Mouse (Mus musculus) brain, embryonic 18.5 days (tissue): ENCODE data around the gene Usp21.
"Not testable (repeated sequence)": the region's sequence is repeated elsewhere in the genome, so short reads cannot be mapped to it uniquely, and the experiment has no call there.

Source experiments
- DNase-seq: peaks from one replicate; pipeline ENCODE4 v3.0.0-alpha.2; 2012; ENCODE audit warnings: low read depth, low spot score

Gene Usp21

DNA sequence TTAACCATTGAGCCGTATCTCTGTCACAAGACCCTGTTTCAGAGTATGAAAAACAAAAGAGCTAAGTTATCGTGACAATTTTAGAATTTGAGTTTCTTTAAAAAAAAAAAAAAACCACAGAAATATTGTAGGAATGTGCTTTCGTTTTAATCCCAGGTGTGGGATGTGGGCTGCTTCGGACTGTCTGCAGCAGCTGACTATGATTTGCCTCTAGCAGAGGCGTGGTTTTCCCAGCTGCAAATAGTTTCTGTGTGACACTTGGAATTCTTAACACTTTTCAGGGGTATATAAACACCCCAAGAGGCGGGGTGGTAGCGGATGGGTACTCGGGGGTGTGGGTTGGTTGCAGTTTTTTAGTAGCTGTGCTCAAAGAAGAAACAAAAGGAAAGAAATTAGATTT is 42.4 kb downstream of the Usp21 start:
- DNase-seq, result no peak

DNA sequence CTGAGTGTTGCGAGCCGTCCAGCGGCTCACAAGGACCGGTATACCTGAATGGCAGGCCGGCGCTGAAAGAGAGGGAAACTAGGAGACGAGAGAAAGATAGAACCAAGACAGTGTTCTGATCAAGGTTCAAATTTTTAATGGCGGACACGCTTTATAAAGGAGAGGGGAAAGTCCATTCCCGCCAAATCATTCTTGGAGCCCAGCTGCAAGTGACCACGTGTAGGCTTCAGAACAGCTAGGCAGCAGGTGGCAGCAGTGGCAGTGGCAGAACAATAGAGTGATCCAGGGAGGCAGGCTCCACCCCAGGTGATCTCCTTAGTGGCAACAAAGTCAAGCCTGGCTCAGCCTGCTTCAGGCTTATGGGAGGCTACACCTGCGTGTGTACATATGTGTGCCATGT is 45.8 kb downstream of the Usp21 start:
- not testable (repeated sequence) for DNase-seq

DNA sequence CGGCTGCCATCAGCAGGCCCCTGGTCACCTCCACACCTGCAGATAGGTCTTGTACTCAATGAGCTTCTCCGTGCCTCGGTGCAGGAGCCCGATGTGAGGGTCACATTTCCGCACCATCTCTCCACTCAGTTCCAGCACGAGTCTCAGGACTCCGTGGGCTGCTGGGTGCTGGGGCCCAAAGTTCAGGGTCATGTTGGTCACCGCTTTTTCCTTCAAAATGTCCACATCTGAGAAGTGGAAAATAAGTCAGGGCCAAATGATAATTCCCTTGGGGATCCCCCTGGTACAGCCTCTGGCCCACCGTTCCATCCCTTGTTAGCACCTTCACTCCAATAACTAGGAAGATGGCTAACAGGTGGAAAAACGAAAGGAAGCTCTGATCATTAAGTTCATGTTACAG is 46.9 kb downstream of the Usp21 start:
- DNase-seq, result no peak

DNA sequence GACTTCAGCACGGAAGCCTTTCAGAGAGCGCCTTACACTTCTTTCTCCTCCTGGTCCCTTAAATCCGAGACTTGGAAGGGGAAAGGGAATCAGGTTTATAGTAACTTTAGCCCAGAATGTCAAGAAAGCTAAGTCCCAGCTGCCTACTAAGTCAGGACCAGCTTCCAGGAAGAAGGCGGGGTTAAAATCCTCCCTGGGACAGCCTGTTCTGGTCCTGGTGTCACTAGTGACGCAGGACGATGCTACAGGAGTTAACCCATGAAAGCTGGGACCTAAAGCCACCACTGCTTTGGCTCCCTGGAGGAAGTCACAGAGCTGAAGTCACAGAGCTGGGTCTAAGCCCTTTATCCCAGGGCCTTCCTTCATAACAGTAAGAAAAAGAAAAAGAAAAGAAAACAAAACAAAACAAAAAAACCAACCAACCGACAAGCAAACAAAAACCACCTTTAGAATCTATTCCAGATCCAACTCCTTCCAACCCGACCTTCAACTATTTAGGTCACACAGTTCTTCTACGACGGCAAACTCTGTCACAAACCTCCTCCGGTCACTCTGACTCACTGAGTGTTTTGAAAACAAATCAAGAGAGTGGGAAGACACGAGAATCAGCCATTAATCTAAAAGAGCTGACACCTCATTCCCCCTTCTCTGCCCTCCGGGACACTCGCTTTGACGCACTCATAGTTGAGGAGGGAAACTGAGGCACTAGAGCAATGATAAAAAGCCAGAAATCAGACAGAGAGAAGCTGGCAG is 47.6 kb downstream of the Usp21 start:
- no peak for DNase-seq

DNA sequence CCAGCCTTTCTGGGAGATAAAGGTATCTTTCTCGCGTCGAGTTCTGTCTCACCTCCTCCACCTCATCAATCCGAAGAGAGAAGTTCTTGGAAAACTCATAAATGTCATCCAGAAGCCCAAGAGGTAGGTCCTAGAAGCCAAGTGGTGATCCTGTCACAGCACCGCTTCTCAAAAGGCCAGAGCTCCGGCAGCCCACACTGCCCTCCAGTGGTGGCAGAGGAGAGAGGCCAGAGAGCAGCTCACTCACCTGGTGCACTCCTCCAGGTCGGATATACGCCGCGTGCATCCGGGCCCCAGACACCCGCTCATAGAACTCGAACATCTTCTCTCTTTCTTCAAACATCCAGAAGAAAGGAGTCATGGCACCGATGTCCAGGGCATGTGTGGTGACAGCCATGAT is 49.3 kb downstream of the Usp21 start:
- DNase-seq, result no peak

DNA sequence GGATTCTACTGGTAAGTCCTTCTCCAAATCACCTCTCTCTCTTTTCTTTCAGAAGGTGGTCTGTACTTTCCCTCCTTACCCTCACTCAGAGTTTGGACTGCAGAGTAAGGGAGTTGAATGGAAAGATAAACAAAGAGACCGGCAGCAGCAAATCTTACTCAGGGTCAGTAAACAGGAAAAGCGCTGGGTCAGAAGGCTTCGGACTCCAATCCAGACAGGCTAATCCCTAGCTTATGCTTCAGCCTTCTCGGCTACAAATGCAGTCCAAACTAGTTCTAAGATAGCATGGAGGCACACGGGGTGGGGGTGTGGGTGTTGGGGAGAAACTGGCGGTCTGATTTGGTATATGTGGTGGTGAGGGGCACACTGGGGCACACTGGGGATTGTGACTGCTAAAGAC is 50.4 kb downstream of the Usp21 start:
- DNase-seq, result no peak

DNA sequence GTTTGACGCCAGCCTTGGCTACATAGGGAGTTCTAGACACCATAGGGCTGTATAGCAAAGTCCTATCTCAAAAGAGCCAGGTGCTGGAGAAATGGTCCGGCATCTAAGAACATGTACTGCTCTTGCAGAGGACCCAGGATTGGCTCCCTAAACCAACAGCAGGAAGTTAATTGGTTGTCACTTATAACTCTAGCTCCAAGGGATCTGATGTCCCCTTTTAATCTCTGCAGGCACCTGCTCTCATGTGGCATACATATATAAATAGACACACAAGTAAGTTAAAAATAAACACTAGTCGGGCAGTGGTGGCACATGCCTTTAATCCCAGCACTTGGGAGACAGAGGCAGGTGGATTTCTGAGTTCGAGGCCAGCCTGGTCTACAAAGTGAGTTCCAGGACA is 52.0 kb downstream of the Usp21 start:
- DNase-seq, result no peak

DNA sequence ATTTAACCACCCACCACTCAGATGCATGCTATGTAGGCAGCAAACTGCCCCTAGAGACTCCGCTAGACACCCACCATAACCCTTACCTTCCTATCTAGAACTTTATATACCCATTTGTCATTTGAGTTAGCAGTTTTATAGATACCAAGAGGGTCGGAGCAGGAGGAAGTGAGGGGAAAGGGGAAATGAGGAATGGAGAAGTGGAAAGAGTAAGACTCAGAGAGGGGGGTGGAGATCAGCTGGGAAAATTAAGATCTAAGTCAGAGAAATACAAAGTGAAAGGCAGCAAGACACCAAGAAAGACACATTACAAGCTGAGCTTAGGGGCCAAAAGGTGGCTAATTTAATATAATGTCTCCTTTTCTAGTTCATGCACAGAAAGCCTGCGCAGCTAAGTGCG is 53.3 kb downstream of the Usp21 start:
- DNase-seq, result no peak

DNA sequence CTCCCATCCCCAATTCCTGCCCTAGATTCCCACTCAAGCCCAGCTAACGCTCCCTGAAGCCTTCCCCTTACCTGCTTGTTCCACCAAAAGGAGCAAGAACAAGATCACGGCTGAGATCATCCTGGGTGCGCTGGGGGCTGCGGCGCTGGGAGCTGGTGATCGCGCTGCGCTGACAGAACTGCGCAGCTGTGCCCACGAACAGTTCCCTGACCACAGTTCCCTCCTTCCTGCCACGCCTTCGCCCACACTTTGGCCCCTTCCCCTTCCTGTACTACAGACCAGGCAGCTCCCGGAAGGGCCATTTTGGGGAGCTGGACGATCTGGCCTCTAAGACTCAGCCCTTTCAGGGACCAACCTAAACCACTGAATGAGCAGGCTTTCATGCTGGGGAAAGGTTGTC is 53.7 kb downstream of the Usp21 start, which contains the start of gene Fcer1g:
Gene Fcer1g (minus strand): TSS at position 240 of the 400 bp plus-strand sequence.
- no peak for DNase-seq

DNA sequence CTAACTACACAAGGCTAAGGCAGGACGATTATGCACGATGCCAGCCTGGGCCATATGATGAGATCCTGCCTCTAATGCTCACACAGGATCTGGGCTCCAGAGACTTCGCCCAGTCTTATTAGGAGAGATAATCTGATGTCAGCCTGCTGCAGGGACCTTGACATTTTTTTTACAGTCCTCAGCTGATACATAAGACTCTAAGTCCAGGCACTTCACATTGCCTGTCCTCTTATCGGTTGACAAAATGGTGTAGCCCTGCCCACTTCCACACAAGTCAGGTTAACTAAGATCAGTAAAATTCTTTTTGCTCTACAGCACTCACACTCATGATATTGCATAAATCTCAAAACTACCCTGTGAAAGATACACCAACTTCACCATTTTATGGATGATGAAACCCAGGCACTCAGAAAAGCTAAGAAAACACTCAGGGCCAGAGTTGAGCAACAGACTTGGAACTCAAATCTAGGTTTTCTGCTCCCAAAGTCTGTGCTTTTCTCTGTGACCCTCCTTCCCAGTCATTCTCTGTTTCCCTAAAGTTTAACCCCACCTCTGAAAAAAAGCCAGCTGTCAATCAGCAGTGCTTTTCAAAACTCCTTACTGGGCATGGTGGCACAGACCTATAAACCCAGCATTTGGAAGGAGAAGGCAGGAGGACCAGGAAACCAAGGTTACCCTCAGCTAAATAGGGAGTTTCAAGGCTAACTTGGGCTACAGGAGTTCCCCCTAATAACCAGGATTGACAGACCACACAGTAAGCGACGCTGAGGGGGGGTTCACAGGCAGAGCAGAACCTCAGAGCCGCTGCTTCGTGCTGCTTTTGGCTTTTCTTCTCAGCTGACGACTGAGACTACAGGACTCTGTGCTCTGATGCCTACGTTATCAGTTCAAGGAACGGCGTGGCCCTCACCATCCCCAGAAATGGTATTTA is 54.7 kb downstream of the Usp21 start:
- no peak for DNase-seq

DNA sequence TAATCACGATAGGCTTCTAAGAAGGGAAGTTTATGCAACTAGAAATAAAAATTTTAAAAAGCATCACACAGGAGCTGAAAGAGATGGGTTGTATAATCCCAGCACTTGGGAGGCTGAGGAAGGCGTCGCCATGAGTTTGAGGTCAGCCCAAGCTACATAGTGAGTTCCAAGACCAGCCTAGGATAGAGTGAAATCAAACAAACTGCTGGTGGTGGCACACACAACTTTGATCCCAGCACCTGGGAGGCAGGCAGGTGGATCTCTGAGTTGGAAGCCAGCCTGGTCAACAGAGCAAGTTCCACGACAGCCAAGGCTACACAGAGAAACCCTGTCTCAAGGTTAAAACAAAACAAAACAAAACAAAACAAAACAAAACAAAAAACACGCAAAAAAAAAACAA is 55.4 kb downstream of the Usp21 start:
- no peak for DNase-seq
